In genomic region chr3:83537711-83538110, GRCm38 (mm10) we compare ENCODE assay signal across 17 mouse cellular contexts.
DNase-seq lines count a peak whose midpoint lies in the region; ATAC-seq and TF ChIP-seq lines count a peak whose summit lies in the region.
"Had no signal": no experiment of that assay in that cellular context is flagged by ENCODE, and none has a peak within 500 bp of the region (broad histone marks: within the 10 kb centered on the region; RNA-seq: fewer than 3 reads in every experiment).

No protein-coding gene starts in this region.

- no peaks in the 10 kb centered on the region for H3K27me3 ChIP-seq in kidney, embryonic 15.5 days
- H3K27me3 ChIP-seq in stomach, embryonic 14.5 days (ENCODE audit: control insufficient read depth, insufficient read depth, low read length) = no peaks in the 10 kb centered on the region
- H3K27me3 ChIP-seq in stomach, postnatal 0 days (ENCODE audit: control insufficient read depth, insufficient read depth, low read length) = no peaks in the 10 kb centered on the region
- no peaks in the 10 kb centered on the region for H3K27me3 ChIP-seq in limb, embryonic 14.5 days (ENCODE audit: control insufficient read depth, insufficient read depth, low read length)
- H3K27me3 ChIP-seq: embryonic facial prominence, embryonic 15.5 days; hindbrain, embryonic 13.5 days had no signal

- H3K4me2 ChIP-seq in kidney, embryonic 15.5 days = 0 out of 2 replicates have a peak overlapping the region, but pooled peaks have one; percentile 7
- no peak overlapping the region for H3K4me2 ChIP-seq in stomach, embryonic 14.5 days (replicated peaks; ENCODE audit: low read depth, low read length)
- H3K4me2 ChIP-seq in stomach, postnatal 0 days (replicated peaks; ENCODE audit: low read depth) = no peak overlapping the region
- H3K4me2 ChIP-seq in limb, embryonic 14.5 days (replicated peaks; ENCODE audit: low read depth, low read length, severe bottlenecking) = peak overlapping the region; percentile 26
- H3K4me2 ChIP-seq: embryonic facial prominence, embryonic 15.5 days; hindbrain, embryonic 13.5 days had no signal

- 0 out of 2 replicates have a peak, but pooled peaks cover 10% of the 10 kb centered on the region for H3K4me1 ChIP-seq in kidney, embryonic 15.5 days
- H3K4me1 ChIP-seq in stomach, embryonic 14.5 days (ENCODE audit: control insufficient read depth, insufficient read depth, low read length) = no peaks in the 10 kb centered on the region
- H3K4me1 ChIP-seq in stomach, postnatal 0 days (replicated peaks; ENCODE audit: control insufficient read depth, insufficient read depth) = no peaks in the 10 kb centered on the region
- peaks cover 14% of the 10 kb centered on the region; the same call in 1 of the 2 replicates for H3K4me1 ChIP-seq in limb, embryonic 14.5 days (ENCODE audit: control insufficient read depth, insufficient read depth, low read length)
- H3K4me1 ChIP-seq: heart, embryonic 10.5 days; hindbrain, embryonic 13.5 days had no signal

- DNase-seq in kidney, postnatal 10 days = no peak
- no peak for DNase-seq in stomach, postnatal 0 days (ENCODE audit: low spot score)
- DNase-seq in limb, embryonic 14.5 days (ENCODE audit: low spot score) = no peak
- DNase-seq in heart, postnatal 10 days = no peak
- DNase-seq: cerebellum, adult 11-12 months; cerebellum, adult 9-10 months; cerebellum, postnatal 25 days; gastrocnemius, postnatal 10 days; heart, adult 18-20 months; heart, postnatal 14 days had no signal

- intact Hi-C loops in heart, postnatal 10 days (cut with DNase I) = no loop called here

- no peak overlapping the region for H3K4me3 ChIP-seq in kidney, embryonic 15.5 days (replicated peaks)
- H3K4me3 ChIP-seq in stomach, embryonic 14.5 days (ENCODE audit: low read depth, low read length) = no peak overlapping the region
- H3K4me3 ChIP-seq in stomach, postnatal 0 days (ENCODE audit: low read depth, low read length) = no peak overlapping the region
- H3K4me3 ChIP-seq in limb, embryonic 14.5 days (replicated peaks; ENCODE audit: low read length) = no peak overlapping the region
- H3K4me3 ChIP-seq: embryonic facial prominence, embryonic 15.5 days; erythroblast, embryonic 14.5 days; heart, embryonic 10.5 days; hindbrain, embryonic 13.5 days had no signal

- H3K36me3 ChIP-seq in kidney, embryonic 15.5 days = no peaks in the 10 kb centered on the region
- H3K36me3 ChIP-seq in stomach, embryonic 14.5 days (ENCODE audit: control insufficient read depth, insufficient read depth, low read length) = no peaks in the 10 kb centered on the region
- H3K36me3 ChIP-seq in stomach, postnatal 0 days (ENCODE audit: control insufficient read depth, insufficient read depth, low read length) = no peaks in the 10 kb centered on the region
- no peaks in the 10 kb centered on the region for H3K36me3 ChIP-seq in limb, embryonic 14.5 days (ENCODE audit: control insufficient read depth, insufficient read depth, low read length)
- H3K36me3 ChIP-seq: embryonic facial prominence, embryonic 15.5 days; heart, embryonic 10.5 days; hindbrain, embryonic 13.5 days had no signal

- TF ChIP-seq POLR2A in limb, embryonic 14.5 days (IDR thresholded peaks at IDR 0.05; ENCODE audit: borderline replicate concordance, extremely low read depth, insufficient read depth, insufficient read length) = no peak

- no peak for ATAC-seq in kidney, embryonic 15.5 days (replicated peaks; ENCODE audit: low FRiP score)
- ATAC-seq in stomach, embryonic 14.5 days (ENCODE audit: insufficient number of reproducible peaks, insufficient read depth, low FRiP score, low read depth) = no peak
- ATAC-seq in stomach, postnatal 0 days (ENCODE audit: low FRiP score, low TSS enrichment) = no peak
- ATAC-seq in limb, embryonic 14.5 days (ENCODE audit: low FRiP score, low read depth) = 0 out of 2 replicates have a peak, but pooled peaks have one; percentile 20
- ATAC-seq: hindbrain, postnatal 0 days had no signal

- no peaks in the 10 kb centered on the region for H3K9me3 ChIP-seq in kidney, embryonic 15.5 days (replicated peaks)
- H3K9me3 ChIP-seq in stomach, embryonic 14.5 days (ENCODE audit: control insufficient read depth, low read depth, low read length) = no peaks in the 10 kb centered on the region
- no peaks in the 10 kb centered on the region for H3K9me3 ChIP-seq in stomach, postnatal 0 days (ENCODE audit: control insufficient read depth, low read length)
- no peaks in the 10 kb centered on the region for H3K9me3 ChIP-seq in limb, embryonic 14.5 days (ENCODE audit: control insufficient read depth, low read length)
- H3K9me3 ChIP-seq: embryonic facial prominence, embryonic 15.5 days; heart, embryonic 10.5 days; hindbrain, embryonic 13.5 days had no signal

- 58% methylated on average over 7 of the region's 7 CpGs for WGBS in kidney, embryonic 15.5 days
- WGBS in stomach, embryonic 14.5 days = 50% methylated on average over 7 of the region's 7 CpGs
- 46% methylated on average over 7 of the region's 7 CpGs for WGBS in stomach, postnatal 0 days
- 25% methylated on average over 7 of the region's 7 CpGs for WGBS in limb, embryonic 14.5 days

- TF ChIP-seq EP300 in stomach, postnatal 0 days (optimal IDR thresholded peaks at IDR 0.05) = no peak

- no peak overlapping the region for H3K27ac ChIP-seq in kidney, embryonic 15.5 days
- H3K27ac ChIP-seq in stomach, embryonic 14.5 days (ENCODE audit: low read length) = 0 out of 2 replicates have a peak overlapping the region, but pooled peaks have one; percentile 21
- no peak overlapping the region for H3K27ac ChIP-seq in stomach, postnatal 0 days (replicated peaks)
- H3K27ac ChIP-seq in limb, embryonic 14.5 days (replicated peaks; ENCODE audit: low read depth, low read length) = no peak overlapping the region
- H3K27ac ChIP-seq: heart, embryonic 10.5 days; hindbrain, embryonic 13.5 days; hindbrain, postnatal 0 days had no signal

- H3K9ac ChIP-seq in kidney, embryonic 15.5 days = no peak overlapping the region
- no peak overlapping the region for H3K9ac ChIP-seq in stomach, embryonic 14.5 days (replicated peaks; ENCODE audit: low read depth, low read length)
- no peak overlapping the region for H3K9ac ChIP-seq in stomach, postnatal 0 days (ENCODE audit: low read length)
- H3K9ac ChIP-seq in limb, embryonic 14.5 days (ENCODE audit: low read depth, low read length, severe bottlenecking) = no peak overlapping the region
- H3K9ac ChIP-seq: embryonic facial prominence, embryonic 15.5 days; hindbrain, embryonic 13.5 days had no signal

- no peak for TF ChIP-seq CTCF in stomach, postnatal 0 days (IDR thresholded peaks at IDR 0.05; ENCODE audit: low read depth)

Comparison
In these comparisons a context has a peak if more than half of its experiments do, and no peak if none do; other contexts are left out.
1. H3K4me2 ChIP-seq: peak in kidney, embryonic 15.5 days (single experiment) and limb, embryonic 14.5 days (single experiment); none in stomach, embryonic 14.5 days (single experiment) and stomach, postnatal 0 days (single experiment).